17 mouse cellular contexts compared by ENCODE assay signal in genomic region chr11:79658205-79658825, GRCm38 (mm10).
DNase-seq lines count a peak whose midpoint lies in the region; ATAC-seq and TF ChIP-seq lines count a peak whose summit lies in the region.
"Had no signal": no experiment of that assay in that cellular context is flagged by ENCODE, and none has a peak within 500 bp of the region (broad histone marks: within the 10 kb centered on the region; RNA-seq: fewer than 3 reads in every experiment).

No protein-coding gene starts in this region.

- DNase-seq in spleen, adult 2 months (ENCODE audit: low read depth in 1 of 2, low spot score in 2 of 2), result peak; percentile 23 to 51
- DNase-seq in spleen, postnatal 4 days (ENCODE audit: low spot score in 2 of 2), result no peak
- peak; percentile 56 for DNase-seq in thymus, postnatal 4 days
- no peak for DNase-seq in embryo, embryonic 10 days (ENCODE audit: low spot score)
- DNase-seq in ovary, postnatal 36 days (ENCODE audit: low spot score), result no peak
- DNase-seq in right cerebral cortex, postnatal 36 days (ENCODE audit: low spot score in 2 of 2), result no peak
- DNase-seq: adrenal gland, postnatal 36 days; cerebellum, postnatal 36 days; gastrocnemius, postnatal 25 days; kidney, adult 11 months; kidney, postnatal 25 days; layer of hippocampus, adult 9-11 months; lung, adult 18-20 months had no signal

- ATAC-seq in granulocyte monocyte progenitor cell, adult 5-6 weeks (replicated peaks; ENCODE audit: poor library complexity, severe bottlenecking), result peak; percentile 77
- ATAC-seq in neutrophil, adult 5-6 weeks (ENCODE audit: extremely low read depth, insufficient number of reproducible peaks, low FRiP score, poor library complexity, severe bottlenecking), result peak; percentile 72

- peak overlapping the region; percentile 64 for H3K27ac ChIP-seq in spleen, adult 2 months (ENCODE audit: insufficient read depth, low read length)
- H3K27ac ChIP-seq: embryonic facial prominence, embryonic 12.5 days had no signal

- no peaks in the 10 kb centered on the region for H3K36me3 ChIP-seq in spleen, adult 2 months (ENCODE audit: control insufficient read depth, insufficient read depth, low read length)
- H3K36me3 ChIP-seq: embryonic facial prominence, embryonic 12.5 days had no signal

- TF ChIP-seq POLR2A in spleen, adult 2 months (IDR thresholded peaks at IDR 0.05; ENCODE audit: low read depth, low read length), result no peak

- 35% methylated on average over 10 of the region's 10 CpGs for WGBS in spleen, adult 2 months

- H3K4me3 ChIP-seq in spleen, adult 2 months (ENCODE audit: extremely low read depth, insufficient read depth, insufficient read length), result no peak overlapping the region
- H3K4me3 ChIP-seq: embryonic facial prominence, embryonic 12.5 days; megakaryocyte, embryonic 14.5 days had no signal

- peaks cover 24% of the 10 kb centered on the region for H3K4me1 ChIP-seq in spleen, adult 2 months (ENCODE audit: control insufficient read depth, insufficient read depth, insufficient read length)

- no peak for TF ChIP-seq CTCF in spleen, adult 2 months (IDR thresholded peaks at IDR 0.05; ENCODE audit: extremely low read depth, insufficient read depth, insufficient read length, insufficient replicate concordance)

- 0 out of 2 replicates have a peak, but pooled peaks cover 3% of the 10 kb centered on the region for H3K27me3 ChIP-seq in spleen, adult 2 months (ENCODE audit: control insufficient read depth, insufficient read depth, low read length)
- H3K27me3 ChIP-seq: embryonic facial prominence, embryonic 12.5 days had no signal

Comparison
In these comparisons a context has a peak if more than half of its experiments do, and no peak if none do; other contexts are left out.
1. DNase-seq: peak in spleen, adult 2 months (2 of 2) and thymus, postnatal 4 days (single experiment); none in spleen, postnatal 4 days (0 of 2), embryo, embryonic 10 days (single experiment), ovary, postnatal 36 days (single experiment) and right cerebral cortex, postnatal 36 days (0 of 2).